Mouse (Mus musculus) frontal cortex, adult (tissue): ENCODE data around the gene Pde4b.
A peak's percentile ranks its signal among the peaks of the same experiment; 100 is the strongest.

Source experiments
- ATAC-seq: cut with Nextera tagmentation; 2 replicates; pipeline ENCODE4 v1.9.2; 2017; ENCODE audit warnings: mild to moderate bottlenecking, moderate library complexity, mixed read lengths; ENCODE audit not compliant: low TSS enrichment

Pde4b gene

DNA sequence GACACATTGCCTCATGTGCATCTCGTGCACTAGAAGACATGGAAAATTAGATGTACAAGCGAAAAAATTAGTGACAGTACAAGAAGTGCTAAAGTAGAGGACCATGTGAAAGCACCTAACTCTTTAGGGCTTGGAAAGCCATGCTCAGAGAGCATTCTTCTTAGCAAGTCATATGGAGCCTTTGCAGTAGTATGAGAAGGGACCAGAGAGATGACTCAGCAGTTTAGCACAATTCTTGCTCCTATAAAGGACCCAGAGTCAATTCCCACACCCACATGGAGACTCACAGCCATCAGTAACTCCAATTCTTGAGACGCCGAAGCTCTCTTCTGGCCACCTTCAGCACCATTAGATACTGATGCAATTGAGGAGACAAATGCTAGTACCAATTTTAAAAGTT lies 525.3 kb downstream of the Pde4b start:
- no peak for ATAC-seq

- ATAC-seq = no peak
These were observed 530.4 kb downstream of the Pde4b start for GRCm38 (mm10) chr4:102617774-102618173.

- ATAC-seq = no peak
These were observed 531.3 kb downstream of the Pde4b start for GRCm38 (mm10) chr4:102618609-102619008.

- peak; percentile 69 for ATAC-seq
These were observed 533.0 kb downstream of the Pde4b start for GRCm38 (mm10) chr4:102620179-102620910.

DNA sequence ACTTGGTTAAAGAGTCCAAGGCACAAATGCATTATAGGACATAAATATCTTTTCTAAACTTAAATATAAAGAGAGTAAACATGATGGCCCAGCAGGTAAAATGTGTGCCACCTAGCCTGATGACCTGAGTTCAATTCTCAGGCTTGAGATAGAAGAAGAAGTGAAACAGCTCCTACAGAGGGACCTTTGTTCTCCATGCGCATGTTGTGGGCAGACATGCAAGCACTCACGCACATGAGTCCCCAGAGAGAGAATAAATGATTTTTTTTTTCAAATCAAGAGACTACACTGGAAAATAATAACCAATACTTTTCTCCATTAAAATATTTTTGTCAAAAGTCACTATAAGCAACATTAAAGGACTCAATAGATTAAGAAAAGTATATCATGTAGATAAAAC lies 533.8 kb downstream of the Pde4b start:
- no peak for ATAC-seq

DNA sequence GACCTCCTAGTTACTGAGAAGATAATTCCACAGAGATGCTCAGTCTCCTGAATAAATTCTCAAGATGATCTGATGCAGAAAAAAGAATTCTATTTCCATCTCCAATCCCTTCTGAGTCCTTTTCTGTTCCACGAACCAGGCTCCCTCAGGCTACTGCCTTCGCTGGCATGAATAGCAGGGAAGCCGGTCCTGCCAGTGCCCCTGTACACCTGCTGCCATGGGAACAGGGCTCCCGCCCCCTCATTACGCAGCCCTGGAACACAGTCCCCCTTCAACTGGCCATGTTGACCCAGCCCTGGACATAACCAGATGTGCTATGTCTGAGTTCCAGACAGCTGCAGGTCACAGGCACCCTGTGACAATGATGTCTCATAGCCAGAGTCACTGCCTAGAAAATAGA lies 535.6 kb downstream of the Pde4b start:
- peak; percentile 72 for ATAC-seq

DNA sequence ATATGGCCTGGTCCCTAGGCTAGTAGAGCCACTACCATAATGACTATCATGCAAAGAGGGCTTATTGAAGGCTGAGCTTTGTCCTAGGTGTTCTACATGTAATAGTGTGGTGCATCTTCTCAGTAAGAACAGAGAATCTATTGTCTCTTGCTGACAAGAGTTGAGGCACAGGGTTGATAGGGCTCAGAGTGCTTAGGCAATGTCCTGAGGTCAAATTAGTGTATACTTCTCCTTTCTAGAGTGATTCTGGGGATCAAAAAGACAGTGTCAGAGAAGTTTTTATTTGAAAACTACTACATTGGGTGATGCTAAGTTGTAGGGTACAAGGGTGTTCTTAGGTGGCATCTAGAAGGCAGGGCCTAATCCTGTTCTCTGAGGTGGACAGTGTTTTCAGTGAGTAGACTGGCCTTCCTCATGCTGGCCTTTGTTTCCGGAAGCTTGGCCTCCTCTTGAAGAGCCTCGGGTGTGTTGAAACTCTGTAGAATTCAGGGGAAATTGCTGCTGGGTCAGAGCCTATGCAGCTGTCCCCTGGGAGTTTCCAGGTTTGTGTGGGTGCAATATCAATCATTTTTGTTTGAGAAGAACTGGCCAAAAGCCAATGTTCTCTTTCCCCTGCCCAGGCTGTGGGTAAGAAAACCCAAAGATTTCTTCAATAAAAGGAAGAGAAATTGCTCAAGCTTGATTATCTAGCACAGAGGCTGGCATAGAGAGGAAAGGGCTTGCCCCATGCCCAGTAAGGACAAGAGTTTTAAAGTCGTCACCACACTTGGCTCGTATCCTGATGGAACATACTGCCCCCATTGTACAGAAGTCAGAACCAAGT lies 536.7 kb downstream of the Pde4b start:
- ATAC-seq = no peak

DNA sequence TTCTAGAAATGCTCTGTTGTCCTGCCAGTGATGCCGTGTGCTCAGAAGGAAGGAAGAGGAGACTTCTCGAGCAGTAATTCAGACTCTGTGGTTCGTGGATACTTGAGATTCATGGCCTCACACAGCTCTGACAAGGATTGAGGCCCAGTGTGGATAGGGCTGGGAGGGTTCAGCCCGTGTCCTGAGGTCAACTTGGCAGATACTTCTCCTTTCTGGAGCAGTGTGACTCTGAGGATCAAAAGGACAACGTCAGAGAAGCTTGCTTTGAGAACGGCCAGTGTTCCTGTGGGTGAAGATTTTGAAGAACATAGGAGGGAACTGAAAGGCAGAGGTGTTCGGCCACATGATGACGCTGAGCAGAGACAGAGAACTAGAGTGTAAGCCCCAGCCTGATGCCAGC lies 537.6 kb downstream of the Pde4b start:
- no peak for ATAC-seq

GRCm38 (mm10) chr4:102627799-102628198 lies 540.5 kb downstream of the Pde4b start:
- no peak for ATAC-seq

GRCm38 (mm10) chr4:102629621-102630020 lies 542.3 kb downstream of the Pde4b start:
- no peak for ATAC-seq

GRCm38 (mm10) chr4:102630261-102630660 lies 542.9 kb downstream of the Pde4b start:
- no peak for ATAC-seq

GRCm38 (mm10) chr4:102631624-102632023 lies 544.3 kb downstream of the Pde4b start:
- ATAC-seq = no peak

DNA sequence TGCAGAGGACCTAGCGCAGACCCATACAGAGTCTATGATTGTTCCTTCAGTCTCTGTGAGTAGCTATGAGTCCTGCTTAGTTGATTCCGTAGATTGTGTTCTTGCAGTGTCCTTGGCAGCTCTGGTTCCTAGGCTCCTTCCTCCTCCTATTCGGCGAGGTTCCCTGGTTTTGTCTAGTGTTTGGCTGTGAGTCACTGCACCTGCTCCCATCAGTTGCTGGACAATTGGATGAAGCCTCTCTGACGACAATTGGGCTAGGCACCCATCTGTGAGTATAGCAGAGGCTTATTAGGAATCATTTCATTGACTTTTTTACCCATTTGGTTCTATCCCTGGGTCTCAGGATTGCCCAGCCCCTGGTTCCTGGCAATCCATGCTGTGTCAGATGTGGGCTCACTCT lies 545.9 kb downstream of the Pde4b start:
- no peak for ATAC-seq

- no peak for ATAC-seq
These were observed 547.9 kb downstream of the Pde4b start for GRCm38 (mm10) chr4:102635258-102635657.

DNA sequence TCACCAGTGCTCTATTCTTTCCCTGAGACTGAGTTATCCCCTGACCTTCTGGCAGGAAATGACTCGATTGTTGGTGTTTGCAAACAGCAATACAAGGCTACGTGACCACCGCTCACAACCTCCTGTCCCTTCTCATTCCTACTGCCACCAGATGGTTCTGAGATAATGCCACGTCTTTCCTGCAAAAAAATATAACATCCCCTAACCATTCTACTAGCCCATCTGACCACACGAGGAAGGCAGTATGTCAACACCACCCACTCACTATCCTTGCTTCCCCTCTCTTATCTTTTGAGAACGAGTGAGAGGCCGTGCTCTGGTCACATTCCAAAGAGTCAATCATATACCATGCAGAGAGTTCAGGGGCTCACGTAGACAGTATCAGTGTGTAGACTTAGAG lies 548.6 kb downstream of the Pde4b start:
- no peak for ATAC-seq

GRCm38 (mm10) chr4:102637348-102637910 lies 550.1 kb downstream of the Pde4b start:
- no peak for ATAC-seq

DNA sequence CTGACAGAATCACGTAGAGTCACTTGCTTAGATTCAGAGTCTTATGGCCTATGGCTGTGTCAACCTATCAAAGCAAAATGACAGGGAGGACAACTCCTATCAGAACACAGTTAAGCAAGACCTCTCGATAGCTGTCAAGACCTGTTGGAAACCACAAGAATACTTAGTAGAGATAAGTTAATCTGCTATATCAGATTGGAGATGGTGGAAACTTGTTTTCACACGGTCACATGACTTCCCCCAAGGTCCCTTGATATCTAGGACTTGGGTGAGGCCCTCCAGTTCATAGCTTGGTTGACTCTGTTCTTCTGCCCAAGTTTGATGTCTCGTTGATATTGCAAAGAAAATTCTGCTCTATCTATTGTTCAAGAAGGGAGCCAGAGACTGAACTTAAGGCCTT lies 553.6 kb downstream of the Pde4b start:
- no peak for ATAC-seq

GRCm38 (mm10) chr4:102644062-102644461 lies 556.7 kb downstream of the Pde4b start:
- ATAC-seq = no peak

DNA sequence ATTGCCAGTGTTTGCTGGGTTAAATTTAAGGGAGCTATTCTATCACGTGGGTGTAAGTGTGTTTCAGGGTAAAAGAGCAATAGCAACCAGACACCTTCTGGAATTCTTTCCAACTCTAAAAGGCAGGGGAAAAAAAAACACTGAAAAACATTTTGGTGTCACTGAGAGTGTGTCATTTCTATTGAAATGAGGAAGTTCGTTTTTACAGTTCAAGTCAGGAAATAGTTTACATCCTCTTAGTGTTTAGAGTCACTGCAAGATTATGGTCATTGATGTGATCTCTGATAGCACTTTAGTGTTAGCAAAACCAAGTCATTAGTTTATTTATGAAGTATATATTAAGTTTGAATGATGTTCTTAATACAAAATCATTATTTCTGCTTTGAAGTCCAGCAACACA lies 559.7 kb downstream of the Pde4b start:
- no peak for ATAC-seq

DNA sequence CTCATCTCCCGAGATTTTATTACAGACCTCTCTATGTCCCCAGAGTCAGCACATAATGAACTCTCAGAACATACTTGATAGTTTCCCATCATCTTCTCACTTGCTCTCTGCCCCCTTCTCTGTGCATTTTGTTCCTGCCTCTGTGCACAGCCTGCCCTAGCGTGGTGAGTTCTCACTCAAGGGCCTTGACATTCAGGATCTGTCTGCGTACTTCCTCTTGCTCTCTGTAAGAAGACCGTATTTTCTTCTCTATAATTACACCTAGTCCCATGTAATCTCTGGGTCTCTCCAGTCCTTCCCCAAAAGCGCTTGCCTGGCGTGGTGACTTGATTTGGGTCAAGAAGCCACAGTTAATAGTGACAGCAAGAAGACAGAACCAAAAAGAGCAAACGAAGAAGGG lies 568.0 kb downstream of the Pde4b start:
- ATAC-seq = no peak

GRCm38 (mm10) chr4:102656494-102657036 lies 569.2 kb downstream of the Pde4b start:
- peak; percentile 81 for ATAC-seq
